Mouse (Mus musculus): ENCODE data around the gene Mgat4d.

GRCm38 (mm10) chr8:83426949-83427348, 78.7 kb downstream of the Mgat4d start:
- TF ChIP-seq POLR2A (IDR thresholded peaks at IDR 0.05; ENCODE audit: control insufficient read depth, low read depth, low read length) (no peak), CTCF (IDR thresholded peaks at IDR 0.05; ENCODE audit: control insufficient read depth, insufficient read depth, insufficient replicate concordance, low read depth, low read length) (no peak)

Measured in testis, adult 2 months (tissue).